11 mouse cellular contexts compared by ENCODE assay signal in the genomic region with DNA sequence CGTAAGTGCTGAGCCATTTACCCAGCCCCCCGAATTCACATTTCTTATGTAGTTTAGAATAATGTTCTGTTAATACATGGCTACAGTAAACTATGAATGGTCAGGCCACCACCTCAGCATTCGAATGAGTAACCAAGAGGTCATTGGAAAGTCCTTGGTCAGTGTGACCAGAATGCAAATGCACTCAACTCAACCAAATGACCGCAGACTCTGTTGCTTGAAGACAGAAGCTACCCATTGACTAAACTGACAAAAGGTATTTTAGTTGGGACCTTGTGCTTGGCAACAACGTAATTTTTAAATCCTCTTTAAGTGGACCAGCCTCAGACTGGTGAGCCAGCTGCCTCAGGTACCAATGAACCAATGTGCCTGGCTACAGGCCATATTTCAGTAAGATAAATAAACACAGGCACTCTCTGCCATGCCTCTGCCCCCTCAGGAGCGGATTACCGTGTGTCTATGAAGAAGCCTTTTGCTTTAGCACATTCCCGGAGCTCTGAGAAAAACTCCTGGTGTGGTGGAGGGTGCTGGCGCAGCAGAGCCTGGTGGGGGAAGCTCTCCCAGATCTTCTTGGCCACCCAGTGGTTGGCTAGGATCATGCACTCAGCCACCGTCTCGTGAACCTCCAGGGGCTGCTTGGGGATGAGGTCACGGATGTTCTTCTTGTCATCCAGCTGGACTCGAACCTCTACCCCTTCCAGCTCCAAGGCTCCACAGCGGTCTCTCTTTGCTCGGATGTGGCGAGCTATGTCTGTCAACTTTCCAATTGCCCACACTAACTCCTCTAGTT. TPM values are rescaled to one million over a fixed set of nuclear protein-coding genes. Genes with fewer than 3 reads are reported as not detected.
DNase-seq lines count a peak whose midpoint lies in the region; ATAC-seq and TF ChIP-seq lines count a peak whose summit lies in the region.
"Had no signal": no experiment of that assay in that cellular context is flagged by ENCODE, and none has a peak within 500 bp of the region (broad histone marks: within the 10 kb centered on the region; RNA-seq: fewer than 3 reads in every experiment).

No protein-coding gene starts in this region.

- TF ChIP-seq CTCF in intestine, postnatal 0 days (IDR thresholded peaks at IDR 0.05; ENCODE audit: low read depth): peak; percentile 49

- no peaks in the 10 kb centered on the region for H3K9me3 ChIP-seq in intestine, postnatal 0 days (ENCODE audit: control insufficient read depth)
- no peaks in the 10 kb centered on the region for H3K9me3 ChIP-seq in intestine, embryonic 16.5 days (ENCODE audit: control insufficient read depth, low read length)
- H3K9me3 ChIP-seq in forebrain, embryonic 15.5 days: no peaks in the 10 kb centered on the region
- H3K9me3 ChIP-seq: forebrain, embryonic 12.5 days had no signal

- H3K4me1 ChIP-seq in intestine, postnatal 0 days (replicated peaks; ENCODE audit: control insufficient read depth, insufficient read depth, low read length): no peaks in the 10 kb centered on the region
- H3K4me1 ChIP-seq in intestine, embryonic 16.5 days (ENCODE audit: control insufficient read depth, insufficient read depth, low read length): no peaks in the 10 kb centered on the region
- no peaks in the 10 kb centered on the region for H3K4me1 ChIP-seq in forebrain, embryonic 15.5 days
- H3K4me1 ChIP-seq: forebrain, embryonic 12.5 days had no signal

- peak; percentile 13 for DNase-seq in 416B (ENCODE audit: low read depth)
- DNase-seq in ES-CJ7 (ENCODE audit: low read depth, low spot score): peak; percentile 68
- DNase-seq in kidney, adult 8-10 months: peak; percentile 21 to 57
- DNase-seq: cerebellum, adult 8-10 months; heart, postnatal 36 days; lung, postnatal 36 days had no signal

- 76% methylated on average over 16 of the region's 16 CpGs for WGBS in intestine, postnatal 0 days
- 70% methylated on average over 16 of the region's 16 CpGs for WGBS in intestine, embryonic 16.5 days
- WGBS in forebrain, embryonic 15.5 days: 77% methylated on average over 16 of the region's 16 CpGs

- peaks cover 63% of the 10 kb centered on the region for H3K36me3 ChIP-seq in intestine, postnatal 0 days (ENCODE audit: control insufficient read depth, insufficient read depth)
- H3K36me3 ChIP-seq in intestine, embryonic 16.5 days (ENCODE audit: control insufficient read depth, insufficient read depth, low read length): peaks cover 8% of the 10 kb centered on the region; the same call in 1 of the 2 replicates
- peaks cover 51% of the 10 kb centered on the region for H3K36me3 ChIP-seq in forebrain, embryonic 15.5 days

- no peak overlapping the region for H3K27ac ChIP-seq in intestine, postnatal 0 days (ENCODE audit: low read depth, low read length)
- no peak overlapping the region for H3K27ac ChIP-seq in intestine, embryonic 16.5 days (ENCODE audit: low read length)
- no peak overlapping the region for H3K27ac ChIP-seq in forebrain, embryonic 15.5 days (replicated peaks)
- H3K27ac ChIP-seq: forebrain, embryonic 12.5 days had no signal

- no peaks in the 10 kb centered on the region for H3K27me3 ChIP-seq in intestine, postnatal 0 days (replicated peaks; ENCODE audit: control insufficient read depth, insufficient read depth, low read length)
- no peaks in the 10 kb centered on the region for H3K27me3 ChIP-seq in intestine, embryonic 16.5 days (replicated peaks; ENCODE audit: control insufficient read depth, insufficient read depth, low read length)
- H3K27me3 ChIP-seq in forebrain, embryonic 15.5 days: no peaks in the 10 kb centered on the region
- H3K27me3 ChIP-seq: forebrain, embryonic 12.5 days had no signal

- ATAC-seq in intestine, postnatal 0 days: no peak
- ATAC-seq in intestine, embryonic 16.5 days: no peak
- no peak for ATAC-seq in forebrain, embryonic 15.5 days (replicated peaks)
- no peak for ATAC-seq in activated CD4-positive, CD25-positive, alpha-beta regulatory T cell, adult 4 months

- H3K4me3 ChIP-seq in intestine, postnatal 0 days (ENCODE audit: low read depth, low read length): no peak overlapping the region
- no peak overlapping the region for H3K4me3 ChIP-seq in intestine, embryonic 16.5 days (ENCODE audit: low read length)
- H3K4me3 ChIP-seq in forebrain, embryonic 15.5 days: no peak overlapping the region
- H3K4me3 ChIP-seq: forebrain, embryonic 12.5 days had no signal

- H3K4me2 ChIP-seq in intestine, postnatal 0 days (replicated peaks; ENCODE audit: low read depth): no peak overlapping the region
- no peak overlapping the region for H3K4me2 ChIP-seq in intestine, embryonic 16.5 days (ENCODE audit: low read depth, low read length)
- no peak overlapping the region for H3K4me2 ChIP-seq in forebrain, embryonic 15.5 days (replicated peaks)
- H3K4me2 ChIP-seq: forebrain, embryonic 12.5 days had no signal

- no peak overlapping the region for H3K9ac ChIP-seq in intestine, postnatal 0 days (ENCODE audit: low read depth, low read length)
- H3K9ac ChIP-seq in intestine, embryonic 16.5 days (ENCODE audit: low read depth, low read length): no peak overlapping the region
- H3K9ac ChIP-seq in forebrain, embryonic 15.5 days (replicated peaks): no peak overlapping the region
- H3K9ac ChIP-seq: forebrain, embryonic 12.5 days had no signal

RNA-seq across cellular contexts. Expression of a gene that starts 29.8 kb away (rescaled TPM):
- 65.7 and 69.8 TPM in 2 replicates for polyA plus RNA-seq in intestine, postnatal 0 days (2015; fragmentation: Nextera tagmentation; extraction: Ambion mirVana)
- 129 and 142 TPM in 2 replicates for polyA plus RNA-seq in intestine, embryonic 16.5 days (2015; fragmentation: Nextera tagmentation; extraction: Ambion mirVana)
- polyA plus RNA-seq in forebrain, embryonic 15.5 days (2015; fragmentation: Nextera tagmentation; extraction: Ambion mirVana): 130 TPM in 2 replicates
- polyA plus RNA-seq in activated CD4-positive, CD25-positive, alpha-beta regulatory T cell, adult 4 months (2017; shearing (Covaris generic)): 10 to 100 TPM; 74.5 to 93.6 TPM

RNA-seq across cellular contexts. Expression of a gene that starts 29.9 kb away (rescaled TPM):
- 8.1 and 9.2 TPM in 2 replicates for polyA plus RNA-seq in intestine, postnatal 0 days (2015; fragmentation: Nextera tagmentation; extraction: Ambion mirVana)
- polyA plus RNA-seq in intestine, embryonic 16.5 days (2015; fragmentation: Nextera tagmentation; extraction: Ambion mirVana): 20.3 and 21.4 TPM in 2 replicates
- polyA plus RNA-seq in forebrain, embryonic 15.5 days (2015; fragmentation: Nextera tagmentation; extraction: Ambion mirVana): 23.4 and 23.7 TPM in 2 replicates
- polyA plus RNA-seq in activated CD4-positive, CD25-positive, alpha-beta regulatory T cell, adult 4 months (2017; shearing (Covaris generic)): 1 to 10 TPM; 9.5 to 9.8 TPM

RNA-seq across cellular contexts. Expression of a gene that starts 57.8 kb away (rescaled TPM):
- polyA plus RNA-seq in intestine, postnatal 0 days (2015; fragmentation: Nextera tagmentation; extraction: Ambion mirVana): 82.1 and 84.0 TPM in 2 replicates
- polyA plus RNA-seq in intestine, embryonic 16.5 days (2015; fragmentation: Nextera tagmentation; extraction: Ambion mirVana): 97.4 and 104 TPM in 2 replicates
- 46.0 and 47.8 TPM in 2 replicates for polyA plus RNA-seq in forebrain, embryonic 15.5 days (2015; fragmentation: Nextera tagmentation; extraction: Ambion mirVana)
- polyA plus RNA-seq in activated CD4-positive, CD25-positive, alpha-beta regulatory T cell, adult 4 months (2017; shearing (Covaris generic)): 10 to 100 TPM; 22.9 to 26.6 TPM

Comparison
In these comparisons a context has a peak if more than half of its experiments do, and no peak if none do; other contexts are left out.
1. DNase-seq: peak in every context shown above with its lines; median percentile 68 in ES-CJ7; 39 in kidney, adult 8-10 months; 13 in 416B.